Mouse (Mus musculus): ENCODE measurements around the gene Zfp93.
A peak's percentile ranks its signal among the peaks of the same experiment; 100 is the strongest.
"Not testable (repeated sequence)": the region's sequence is repeated elsewhere in the genome, so short reads cannot be mapped to it uniquely, and the experiment has no call there.

Zfp93 gene

GRCm38 (mm10) chr7:24270288-24270672 lies at the start of gene Zfp93:
TSS of gene Zfp93 (plus strand) at chr7:24270420.
- peak; percentile 71 for DNase-seq

- DNase-seq, result peak; percentile 71
These were observed 33.0 kb upstream of the Zfp93 start, which contains the start of gene Zfp109 for GRCm38 (mm10) chr7:24237040-24237791. TSS of gene Zfp109 (minus strand) at chr7:24237560.

GRCm38 (mm10) chr7:24253779-24254615 lies 16.2 kb upstream of the Zfp93 start:
- DNase-seq, result no peak

GRCm38 (mm10) chr7:24254633-24255474 lies 15.4 kb upstream of the Zfp93 start, which contains the start of gene Zfp108:
TSS of gene Zfp108 (plus strand) at chr7:24254794.
- DNase-seq, result peak; percentile 61

GRCm38 (mm10) chr7:24259306-24259999 lies 10.8 kb upstream of the Zfp93 start:
- DNase-seq, result no peak

- no peak for DNase-seq
These were observed 10.3 kb upstream of the Zfp93 start for GRCm38 (mm10) chr7:24260000-24260312.

GRCm38 (mm10) chr7:24268176-24269155 lies 1.8 kb upstream of the Zfp93 start:
- DNase-seq, result peak; percentile 42

GRCm38 (mm10) chr7:24269256-24269655 lies 964 bp upstream of the Zfp93 start:
- peak; percentile 13 for DNase-seq

- DNase-seq, result peak; percentile 18
These were observed 443 bp upstream of the Zfp93 start for GRCm38 (mm10) chr7:24269667-24270287.

- no peak for DNase-seq
These were observed 971 bp downstream of the Zfp93 start for GRCm38 (mm10) chr7:24271191-24271590.

GRCm38 (mm10) chr7:24274456-24274855 lies 4.2 kb downstream of the Zfp93 start:
- DNase-seq, result no peak

GRCm38 (mm10) chr7:24278771-24279170 lies 8.6 kb downstream of the Zfp93 start:
- not testable (repeated sequence) for DNase-seq

- DNase-seq, result no peak
These were observed 10.0 kb downstream of the Zfp93 start for GRCm38 (mm10) chr7:24280031-24280857.

- DNase-seq, result no peak
These were observed 10.6 kb downstream of the Zfp93 start for GRCm38 (mm10) chr7:24280858-24281145.

- DNase-seq, result no peak
These were observed 15.9 kb downstream of the Zfp93 start for GRCm38 (mm10) chr7:24286090-24286489.

GRCm38 (mm10) chr7:24286916-24287315 lies 16.7 kb downstream of the Zfp93 start:
- DNase-seq, result no peak

- peak; percentile 56 for DNase-seq
These were observed 17.4 kb downstream of the Zfp93 start for GRCm38 (mm10) chr7:24287670-24288069.

GRCm38 (mm10) chr7:24288512-24288911 lies 18.3 kb downstream of the Zfp93 start:
- DNase-seq, result no peak

- no peak for DNase-seq
These were observed 20.0 kb downstream of the Zfp93 start for GRCm38 (mm10) chr7:24290106-24290693.
